Mouse (Mus musculus): ENCODE data around the gene Stam2.

Gene Stam2

GRCm38 (mm10) chr2:52647255-52647998 is 94.7 kb downstream of the Stam2 start:
- DNase-seq = no peak

GRCm38 (mm10) chr2:52643657-52644056 is 98.4 kb downstream of the Stam2 start:
- DNase-seq = no peak
